Mouse (Mus musculus) kidney, adult 10 weeks (tissue): ENCODE data around the gene Lrrfip2. TPM values are rescaled to one million over a fixed set of nuclear protein-coding genes. Genes with fewer than 3 reads are reported as not detected.

Experiments
- polyA plus RNA-seq: library from polyadenylated mRNA; stranded (reverse); fragments of 350-450 nt; fragmentation: Illumina TruSeq; extraction: RNeasy Lipid Tissue Mini Kit (QIAGEN cat#74804); gene quantifications from one replicate; pipeline ENCODE4 v1.2.3, GENCODE M21; 2014; ENCODE audit warnings: low read depth, low replicate concordance

The Lrrfip2 gene
- polyA plus RNA-seq = 39.6 TPM

DNA sequence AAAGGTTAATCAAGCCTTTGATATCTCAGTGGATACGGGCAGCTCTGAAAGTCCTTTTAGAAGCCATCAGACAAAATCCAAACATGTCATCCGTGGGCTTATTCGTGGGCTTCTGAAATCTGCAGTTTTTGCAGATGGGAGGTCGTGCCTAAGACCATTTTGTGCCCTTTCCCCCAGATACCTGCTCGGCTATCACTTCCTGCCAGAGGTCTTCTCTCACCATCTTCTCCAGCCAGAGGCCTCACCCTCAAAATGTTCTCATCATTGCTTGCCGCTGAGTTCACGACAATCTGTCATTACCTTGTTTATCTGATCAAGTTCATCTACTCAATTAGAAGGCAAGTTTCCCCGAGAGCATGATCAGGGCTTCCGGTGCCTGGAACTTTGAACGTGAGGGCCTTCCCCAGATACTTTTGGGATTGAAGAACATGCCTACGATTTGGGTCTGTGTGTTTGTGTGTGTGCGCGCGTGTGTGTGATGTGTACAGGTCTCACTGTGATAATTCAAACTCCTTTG, at the start of gene Lrrfip2:
Gene Lrrfip2 (plus strand): TSS at position 467 of the 517 bp plus-strand sequence.

DNA sequence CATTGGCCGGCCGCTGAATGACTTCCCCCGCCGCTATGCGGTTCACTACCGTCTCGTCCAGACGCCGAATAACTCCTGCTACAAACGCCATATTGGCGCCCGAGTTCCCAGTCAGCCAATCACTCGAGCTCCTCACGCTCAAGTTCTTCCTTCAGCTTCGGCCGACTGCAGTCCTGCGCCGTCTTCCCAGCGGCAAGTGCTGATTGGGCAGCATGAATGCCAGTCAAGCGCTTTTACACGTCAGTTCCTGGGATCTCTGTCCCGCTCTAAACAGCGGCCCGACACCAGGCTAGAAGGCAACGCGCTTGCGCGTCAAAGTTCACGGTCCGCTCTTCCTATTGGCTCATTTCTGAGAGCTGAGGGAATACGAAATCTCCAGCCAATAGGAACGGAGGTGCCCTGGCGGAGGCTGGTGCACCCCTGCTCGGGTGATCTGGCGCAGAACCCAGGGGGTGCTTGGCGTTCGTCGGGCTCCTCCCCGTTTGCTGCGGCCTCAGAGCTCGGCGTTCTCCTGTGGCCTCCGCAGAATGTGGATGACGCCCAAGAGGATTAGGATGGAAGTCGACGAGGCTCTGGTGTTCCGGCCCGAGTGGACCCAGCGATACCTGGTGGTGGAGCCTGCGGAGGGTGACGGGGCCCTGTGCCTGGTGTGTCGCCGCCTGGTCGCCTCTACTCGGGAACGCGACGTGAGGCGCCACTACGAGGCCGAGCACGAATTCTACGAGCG, 154.2 kb downstream of the Lrrfip2 start, which contains the start of the genes Mlh1 and Epm2aip1:
Gene Mlh1 (minus strand): TSS at position 358 of the 727 bp plus-strand sequence.
Gene Epm2aip1 (plus strand): TSS at position 496 of the 727 bp plus-strand sequence.

Other genes with a start within 250 kb of the Lrrfip2 start
- gene Als2cl, start 237.7 kb upstream of the Lrrfip2 start, polyA plus RNA-seq = 2.6 TPM
- 4.1 TPM for gene Tmie, start 237.5 kb upstream of the Lrrfip2 start, polyA plus RNA-seq
- not detected for gene Fam240a, start 200.7 kb upstream of the Lrrfip2 start, polyA plus RNA-seq
- not detected for gene Tdgf1, start 171.4 kb upstream of the Lrrfip2 start, polyA plus RNA-seq
- gene Lrrc2, start 166.0 kb upstream of the Lrrfip2 start, polyA plus RNA-seq = not detected
- gene Rtp3, start 127.0 kb upstream of the Lrrfip2 start, polyA plus RNA-seq = 3.0 TPM
- gene Ltf, start 98.3 kb upstream of the Lrrfip2 start, polyA plus RNA-seq = 0.36 TPM
- gene Ccrl2, start 60.1 kb upstream of the Lrrfip2 start, polyA plus RNA-seq = 2.3 TPM
- 24.3 TPM for gene Mlh1, start 154.2 kb downstream of the Lrrfip2 start, polyA plus RNA-seq
- gene Epm2aip1, start 154.3 kb downstream of the Lrrfip2 start, polyA plus RNA-seq = 52.3 TPM
- gene Trank1, start 194.1 kb downstream of the Lrrfip2 start, polyA plus RNA-seq = 0.04 TPM